Mouse (Mus musculus) heart, embryonic 12.5 days (tissue): ENCODE measurements around the gene Atp6v0a4. TPM values are rescaled to one million over a fixed set of nuclear protein-coding genes. Genes with fewer than 3 reads are reported as not detected.

Experiments used
- ATAC-seq: fragments of 200-750 bp; cut with Nextera tagmentation; 2 replicates; pipeline ENCODE4 v1.8.0; 2017; ENCODE audit warnings: moderate TSS enrichment, moderate library complexity; ENCODE audit not compliant: insufficient number of reproducible peaks, low FRiP score
- H3K27ac ChIP-seq: fragments of 300-500 bp; sonication (generic); 2 replicates; pipeline ENCODE4 v1.5.1; 2016; ENCODE audit warnings: mild to moderate bottlenecking, moderate library complexity; ENCODE audit not compliant: poor library complexity, severe bottlenecking
- H3K27me3 ChIP-seq: fragments of 300-500 bp; sonication (generic); replicated peaks from 2 replicates; pipeline ENCODE4 v1.6.1; 2016; ENCODE audit warnings: mild to moderate bottlenecking, moderate library complexity
- H3K36me3 ChIP-seq: fragments of 300-500 bp; sonication (generic); 2 replicates; pipeline ENCODE4 v1.6.1; 2016; ENCODE audit warnings: mild to moderate bottlenecking, moderate library complexity
- H3K4me1 ChIP-seq: fragments of 300-500 bp; sonication (generic); replicated peaks from 2 replicates; pipeline ENCODE4 v1.6.1; 2016; ENCODE audit warnings: mild to moderate bottlenecking
- H3K4me2 ChIP-seq: fragments of 300-500 bp; sonication (generic); 2 replicates; pipeline ENCODE4 v1.6.1; 2016; ENCODE audit warnings: mild to moderate bottlenecking, moderate library complexity
- H3K4me3 ChIP-seq: fragments of 300-500 bp; sonication (generic); 2 replicates; pipeline ENCODE4 v1.5.1; 2016; ENCODE audit warnings: mild to moderate bottlenecking
- H3K9ac ChIP-seq: fragments of 300-500 bp; sonication (generic); 2 replicates; pipeline ENCODE4 v1.6.1; 2016; ENCODE audit warnings: mild to moderate bottlenecking, moderate library complexity
- H3K9me3 ChIP-seq: fragments of 300-500 bp; sonication (generic); replicated peaks from 2 replicates; pipeline ENCODE4 v1.6.1; 2016; ENCODE audit warnings: mild to moderate bottlenecking, moderate library complexity
- WGBS: fragments of 180-500 bp; shearing (Covaris S2); methylation state at CpG from one replicate; pipeline ENCODE4 v1.1.7; 2016; 5-methylcytosine and 5-hydroxymethylcytosine counted together
- polyA plus RNA-seq: library from polyadenylated mRNA; unstranded; fragments of >200 nt; fragmentation: Nextera tagmentation; extraction: Ambion mirVana; gene quantifications from 2 replicates; pipeline ENCODE4 v1.2.1, GENCODE M21; 2016

Atp6v0a4 gene
- polyA plus RNA-seq, 1 experiment from 2014 or later: 0.06 TPM

- Histone ChIP-seq H3K4me3 (no peak overlapping the region), H3K4me1 (peaks cover 17% of the 10 kb centered on the region), H3K27me3 (no peaks in the 10 kb centered on the region), H3K36me3 (peaks cover 17% of the 10 kb centered on the region), H3K9ac (no peak overlapping the region), H3K27ac (no peak overlapping the region), H3K9me3 (no peaks in the 10 kb centered on the region), H3K4me2 (no peak overlapping the region)
- ATAC-seq: no peak
- WGBS: 94% methylated on average over 5 of the region's 5 CpGs
Measured at GRCm38 (mm10) chr6:38124882-38125281, 496 bp upstream of the Atp6v0a4 start.

- H3K4me1 ChIP-seq: peaks cover 17% of the 10 kb centered on the region
- no peak overlapping the region for H3K4me2 ChIP-seq
- H3K36me3 ChIP-seq: peaks cover 13% of the 10 kb centered on the region
- H3K4me3 ChIP-seq: no peak overlapping the region
- no peak overlapping the region for H3K9ac ChIP-seq
- 68% methylated on average over 18 of the region's 18 CpGs for WGBS
- H3K27ac ChIP-seq: no peak overlapping the region
- no peaks in the 10 kb centered on the region for H3K27me3 ChIP-seq
- H3K9me3 ChIP-seq: no peaks in the 10 kb centered on the region
- no peak for ATAC-seq
Measured at GRCm38 (mm10) chr6:38123471-38124206, 747 bp downstream of the Atp6v0a4 start.

- Histone ChIP-seq H3K9ac (no peak overlapping the region), H3K27ac (no peak overlapping the region), H3K36me3 (peaks cover 7% of the 10 kb centered on the region), H3K4me3 (no peak overlapping the region), H3K4me2 (no peak overlapping the region), H3K9me3 (no peaks in the 10 kb centered on the region), H3K27me3 (no peaks in the 10 kb centered on the region), H3K4me1 (peaks cover 17% of the 10 kb centered on the region)
- 59% methylated on average over 6 of the region's 6 CpGs for WGBS
- no peak for ATAC-seq
Measured at GRCm38 (mm10) chr6:38122791-38123190, 1.6 kb downstream of the Atp6v0a4 start.

- Histone ChIP-seq H3K4me3 (no peak overlapping the region), H3K27me3 (no peaks in the 10 kb centered on the region), H3K9ac (no peak overlapping the region), H3K36me3 (no peaks in the 10 kb centered on the region; the same call in 1 of the 2 replicates), H3K4me1 (peaks cover 17% of the 10 kb centered on the region), H3K4me2 (no peak overlapping the region), H3K9me3 (no peaks in the 10 kb centered on the region), H3K27ac (no peak overlapping the region)
- WGBS: 79% methylated on average over 5 of the region's 5 CpGs
- ATAC-seq: no peak
Measured at GRCm38 (mm10) chr6:38121843-38122242, 2.5 kb downstream of the Atp6v0a4 start.

GRCm38 (mm10) chr6:38120681-38121371, 3.6 kb downstream of the Atp6v0a4 start:
- Histone ChIP-seq H3K4me1 (peaks cover 17% of the 10 kb centered on the region), H3K27ac (no peak overlapping the region), H3K9me3 (no peaks in the 10 kb centered on the region), H3K4me3 (no peak overlapping the region), H3K36me3 (no peaks in the 10 kb centered on the region; the same call in 1 of the 2 replicates), H3K4me2 (no peak overlapping the region), H3K27me3 (no peaks in the 10 kb centered on the region), H3K9ac (no peak overlapping the region)
- WGBS: 62% methylated on average over 9 of the region's 9 CpGs
- ATAC-seq: no peak

GRCm38 (mm10) chr6:38118341-38118740, 6.0 kb downstream of the Atp6v0a4 start:
- Histone ChIP-seq H3K4me2 (no peak overlapping the region), H3K4me3 (no peak overlapping the region), H3K9ac (no peak overlapping the region), H3K36me3 (no peaks in the 10 kb centered on the region), H3K27ac (no peak overlapping the region), H3K9me3 (no peaks in the 10 kb centered on the region), H3K27me3 (no peaks in the 10 kb centered on the region), H3K4me1 (peaks cover 12% of the 10 kb centered on the region)
- ATAC-seq: no peak
- WGBS: 80% methylated on average over 6 of the region's 6 CpGs

GRCm38 (mm10) chr6:38116107-38116770, 8.1 kb downstream of the Atp6v0a4 start:
- H3K36me3 ChIP-seq: no peaks in the 10 kb centered on the region
- 59% methylated on average over 4 of the region's 4 CpGs for WGBS
- H3K27me3 ChIP-seq: no peaks in the 10 kb centered on the region
- no peaks in the 10 kb centered on the region for H3K9me3 ChIP-seq
- H3K4me3 ChIP-seq: no peak overlapping the region
- no peaks in the 10 kb centered on the region for H3K4me1 ChIP-seq
- H3K4me2 ChIP-seq: no peak overlapping the region
- H3K9ac ChIP-seq: no peak overlapping the region
- H3K27ac ChIP-seq: no peak overlapping the region
- no peak for ATAC-seq

- Histone ChIP-seq H3K36me3 (no peaks in the 10 kb centered on the region), H3K27ac (no peak overlapping the region), H3K4me1 (peaks cover 4% of the 10 kb centered on the region; the same call in 1 of the 2 replicates), H3K9ac (no peak overlapping the region), H3K27me3 (peaks cover 11% of the 10 kb centered on the region; the same call in 1 of the 2 replicates), H3K4me2 (no peak overlapping the region), H3K4me3 (no peak overlapping the region), H3K9me3 (no peaks in the 10 kb centered on the region)
- no peak for ATAC-seq
- WGBS: 76% methylated on average over 9 of the region's 9 CpGs
Measured at GRCm38 (mm10) chr6:38110859-38111258, 13.5 kb downstream of the Atp6v0a4 start.

- peak overlapping the region; percentile 52 for H3K4me2 ChIP-seq
- H3K27ac ChIP-seq: no peak overlapping the region
- WGBS: 14% methylated on average over 9 of the region's 9 CpGs
- peaks cover 4% of the 10 kb centered on the region; the same call in 1 of the 2 replicates for H3K4me1 ChIP-seq
- H3K4me3 ChIP-seq: 0 out of 2 replicates have a peak overlapping the region, but pooled peaks have one; percentile 7
- H3K9me3 ChIP-seq: no peaks in the 10 kb centered on the region
- no peak for ATAC-seq
- no peaks in the 10 kb centered on the region for H3K36me3 ChIP-seq
- H3K9ac ChIP-seq: no peak overlapping the region
- peaks cover 11% of the 10 kb centered on the region; the same call in 1 of the 2 replicates for H3K27me3 ChIP-seq
Measured at GRCm38 (mm10) chr6:38109871-38110270, 14.5 kb downstream of the Atp6v0a4 start.

GRCm38 (mm10) chr6:38109160-38109795, 15.1 kb downstream of the Atp6v0a4 start, which contains the start of gene Tmem213:
Gene Tmem213, plus strand, starts transcription at chr6:38109255.
- no peak for ATAC-seq

More at GRCm38 (mm10) chr6:38109160-38109795, 15.1 kb downstream of the Atp6v0a4 start, which contains the start of gene Tmem213:
- Histone ChIP-seq H3K27me3 (peaks cover 11% of the 10 kb centered on the region; the same call in 1 of the 2 replicates), H3K4me2 (peak within 1 kb of the TSS; percentile 52), H3K27ac (no peak within 1 kb of the TSS), H3K9me3 (no peaks in the 10 kb centered on the region), H3K4me3 (0 out of 2 replicates have a peak within 1 kb of the TSS, but pooled peaks have one; percentile 7), H3K9ac (no peak within 1 kb of the TSS), H3K4me1 (peaks cover 4% of the 10 kb centered on the region; the same call in 1 of the 2 replicates), H3K36me3 (no peaks in the 10 kb centered on the region)
- WGBS: 27% methylated on average over 9 of the region's 9 CpGs
